Mouse (Mus musculus) left cerebral cortex, postnatal 10 days (tissue): ENCODE measurements around the gene Pi4kb. TPM values are rescaled to one million over a fixed set of nuclear protein-coding genes. Genes with fewer than 3 reads are reported as not detected.

Source experiments
- DNase-seq, 2 experiments: peaks; one replicate each; pipeline ENCODE4 v3.0.0; 2021 to 2022; ENCODE audit warnings: low spot score in 2 of 2, mixed read lengths in 1 of 2; ENCODE audit errors: extremely low spot score in 1 of 2
- intact Hi-C: fragments of 180-260 bp; cut with DNase I; formaldehyde crosslinking; loops from one replicate; pipeline ENCODE4 v1.15.1; 2025
- total RNA-seq, 2 experiments: library from RNA; stranded (reverse); gene quantifications; 2 replicates each; pipeline ENCODE4 v1.2.3; 2021

Gene Pi4kb
- total RNA-seq, 2 experiments from 2014 or later: 47.9 to 49.7 TPM

DNA sequence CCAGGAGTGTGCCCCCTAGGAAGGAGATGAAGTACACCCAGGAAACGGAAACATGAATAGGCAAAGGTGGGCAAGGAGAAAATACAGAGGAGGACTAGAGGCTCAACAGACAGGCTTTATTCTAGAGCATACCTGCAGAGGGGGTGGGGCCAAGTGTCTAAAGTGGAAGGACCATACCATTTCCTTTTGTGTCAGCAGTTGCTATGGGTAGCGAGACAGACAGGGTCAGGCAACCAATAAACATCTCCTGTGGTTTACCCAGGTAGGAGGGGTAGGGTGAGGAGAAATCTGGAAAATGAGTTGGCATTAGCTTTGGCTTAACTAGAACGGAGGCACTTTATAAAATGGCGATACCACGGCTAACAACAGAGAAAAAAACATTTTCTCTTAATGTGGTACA is 21.7 kb upstream of the Pi4kb start:
- intact Hi-C loops: loop anchor here (5.0 kb wide), 1 partner anchor 44 kb away; no protein-coding TSS in a partner anchor
- peak in 1 of 2 experiments; percentile 36 for DNase-seq

DNA sequence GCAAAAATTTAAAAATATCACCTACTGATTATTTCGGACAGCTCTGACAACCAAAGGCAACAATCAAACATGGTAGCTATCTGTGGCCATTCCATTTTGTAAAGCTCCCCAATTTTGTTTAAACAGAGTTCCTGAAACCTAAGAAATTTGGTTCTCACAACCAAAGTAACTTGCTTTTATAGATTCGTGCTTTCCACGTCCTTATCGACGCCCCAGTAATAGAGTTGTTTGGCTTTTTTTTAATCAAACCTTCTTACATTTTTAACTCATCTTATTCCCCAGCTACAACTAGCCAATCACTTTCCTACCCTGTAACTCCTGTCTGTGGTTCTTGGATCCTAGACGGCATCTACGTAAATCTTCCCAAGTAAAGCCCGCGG is 21.2 kb upstream of the Pi4kb start:
- intact Hi-C loops: loop anchor here (5.0 kb wide), 1 partner anchor 44 kb away; no protein-coding TSS in a partner anchor
- DNase-seq: no peak

GRCm38 (mm10) chr3:94953764-94954616 is 20.5 kb upstream of the Pi4kb start, which contains the start of gene Rfx5:
Gene Rfx5, plus strand, starts transcription at chr3:94954075.
- intact Hi-C loops: loop anchor here (5.0 kb wide), 1 partner anchor 43 kb away; no protein-coding TSS in a partner anchor
- DNase-seq: peak; percentile 92 to 97

GRCm38 (mm10) chr3:94958295-94958694 is 16.2 kb upstream of the Pi4kb start:
- DNase-seq: no peak
- intact Hi-C loops: no loop called here

DNA sequence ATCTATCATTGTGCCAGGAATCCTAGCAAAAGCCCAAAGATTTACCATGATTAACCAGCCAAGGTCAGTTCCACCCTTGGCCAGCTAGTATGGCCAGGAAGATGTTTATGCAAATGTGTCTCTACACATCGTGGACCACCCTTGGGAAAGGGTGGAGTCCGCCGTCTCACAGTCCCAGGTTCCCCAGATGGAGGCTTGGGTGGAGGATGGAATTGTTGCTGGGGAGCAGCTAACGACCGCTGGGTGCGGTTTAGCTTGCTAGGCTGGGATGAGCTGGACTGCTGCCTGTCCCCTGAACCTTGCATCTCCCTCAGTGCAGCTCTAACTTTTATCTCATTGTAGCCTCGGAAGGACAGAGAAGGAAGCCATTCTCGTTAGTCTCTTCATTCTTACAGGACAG is 14.7 kb upstream of the Pi4kb start:
- no peak for DNase-seq
- intact Hi-C loops: no loop called here

DNA sequence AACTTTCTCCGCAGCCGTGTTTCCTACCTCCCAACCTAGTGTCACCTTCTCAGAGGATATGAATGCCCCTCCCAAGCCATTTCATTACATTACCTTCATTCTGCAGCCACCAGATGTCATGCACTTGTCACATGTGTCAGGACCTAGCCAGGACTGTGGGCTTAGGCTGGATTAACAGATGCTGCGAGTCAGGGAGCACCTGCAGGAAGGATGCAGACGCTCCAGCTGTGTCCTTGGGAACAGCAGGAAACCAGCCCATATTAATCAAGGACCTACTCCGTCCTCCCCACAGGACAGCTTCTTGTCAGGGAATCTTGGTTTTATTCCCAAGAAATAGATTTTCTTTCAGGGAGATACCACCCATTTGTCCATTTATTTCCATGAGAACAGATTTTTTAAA is 14.2 kb upstream of the Pi4kb start:
- intact Hi-C loops: no loop called here
- no peak for DNase-seq

DNA sequence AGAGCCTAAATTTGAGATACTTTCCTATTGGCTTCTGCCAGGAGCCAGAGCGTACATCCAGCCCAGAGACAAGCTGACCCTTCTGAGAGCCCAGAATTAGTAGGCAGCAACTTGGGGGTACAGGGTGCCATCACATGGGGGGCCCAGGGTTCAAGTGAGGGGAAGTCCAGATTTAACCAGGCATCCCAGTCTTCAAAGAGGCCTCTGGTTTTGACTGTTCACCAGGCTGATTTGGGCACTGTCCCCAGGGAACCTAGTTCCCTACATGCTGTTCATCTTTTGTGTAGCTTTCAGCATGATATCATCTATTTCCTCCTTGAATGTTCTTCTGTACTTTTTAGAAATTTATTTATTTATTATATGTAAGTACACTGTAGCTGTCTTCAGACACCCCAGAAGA is 9.5 kb upstream of the Pi4kb start:
- no peak for DNase-seq
- intact Hi-C loops: no loop called here

- intact Hi-C loops: no loop called here
- DNase-seq: no peak
Measured at GRCm38 (mm10) chr3:94965878-94966277, 8.7 kb upstream of the Pi4kb start.

GRCm38 (mm10) chr3:94972552-94972951 is 2.0 kb upstream of the Pi4kb start:
- intact Hi-C loops: no loop called here
- DNase-seq: no peak

- no peak for DNase-seq
- intact Hi-C loops: no loop called here
Measured at GRCm38 (mm10) chr3:94973620-94974019, 911 bp upstream of the Pi4kb start.

DNA sequence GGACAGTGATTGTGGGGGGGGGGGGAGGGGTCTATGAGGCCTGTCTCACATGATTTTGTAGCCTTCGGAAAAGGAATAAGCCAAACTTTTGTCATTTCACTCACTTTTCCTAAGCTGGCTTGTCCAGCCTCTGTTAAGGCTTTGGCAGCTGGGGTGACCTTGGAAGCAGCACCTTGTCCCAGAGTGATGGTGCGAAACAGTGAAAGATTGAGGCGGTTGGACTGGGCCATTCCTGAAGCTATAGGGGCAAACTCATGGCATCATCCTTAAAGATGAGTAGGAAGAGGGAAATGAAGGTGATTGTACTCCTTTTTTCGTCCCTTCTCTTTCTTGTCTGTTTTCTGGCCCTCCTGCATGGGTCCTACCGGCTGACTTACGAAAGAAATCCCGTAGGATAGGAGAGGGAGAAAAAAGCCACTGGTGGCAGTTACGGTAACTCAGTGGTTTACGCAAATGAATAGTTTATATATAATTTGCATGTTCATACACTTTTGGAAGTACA is 454 bp upstream of the Pi4kb start:
- DNase-seq: no peak
- intact Hi-C loops: no loop called here

DNA sequence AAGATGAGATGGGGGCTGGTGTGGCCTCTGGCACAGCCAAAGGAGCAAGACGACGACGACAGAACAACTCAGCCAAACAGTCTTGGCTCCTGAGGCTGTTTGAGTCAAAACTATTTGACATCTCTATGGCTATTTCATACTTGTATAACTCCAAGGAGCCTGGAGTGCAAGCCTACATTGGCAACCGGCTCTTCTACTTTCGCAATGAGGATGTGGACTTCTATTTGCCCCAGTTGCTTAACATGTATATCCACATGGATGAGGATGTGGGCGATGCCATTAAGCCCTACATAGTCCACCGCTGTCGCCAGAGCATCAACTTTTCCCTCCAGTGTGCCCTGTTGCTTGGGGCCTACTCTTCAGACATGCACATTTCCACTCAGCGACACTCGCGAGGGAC is 9.8 kb downstream of the Pi4kb start:
- DNase-seq: no peak
- intact Hi-C loops: no loop called here

- intact Hi-C loops: no loop called here
Measured at GRCm38 (mm10) chr3:94985513-94985912, 11.0 kb downstream of the Pi4kb start.

DNA sequence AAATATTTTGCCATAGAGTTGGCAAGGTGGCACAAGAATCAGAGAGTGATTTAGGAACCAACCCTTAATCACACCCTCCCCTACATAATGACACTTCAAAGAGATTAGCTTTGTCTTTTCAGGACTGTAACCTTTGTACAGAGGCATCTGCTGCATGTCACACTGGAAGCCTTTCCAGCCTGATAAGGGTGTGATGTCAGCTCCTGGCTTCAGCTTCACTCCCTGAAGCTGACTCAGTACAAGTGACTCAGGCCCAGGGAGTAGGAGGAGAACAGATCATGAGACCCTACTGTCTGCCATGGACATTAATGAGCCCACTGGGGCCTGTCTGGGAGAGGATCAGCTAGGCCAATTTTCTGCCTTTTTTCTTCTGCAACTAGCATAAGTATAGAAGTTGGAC is 13.0 kb downstream of the Pi4kb start:
- intact Hi-C loops: no loop called here

More at GRCm38 (mm10) chr3:94985513-94985912, 11.0 kb downstream of the Pi4kb start:
- no peak for DNase-seq

GRCm38 (mm10) chr3:94989159-94989761 is 14.7 kb downstream of the Pi4kb start:
- DNase-seq: peak in 1 of 2 experiments; percentile 37
- intact Hi-C loops: no loop called here

More for the DNA sequence above, 13.0 kb downstream of the Pi4kb start:
- no peak for DNase-seq

GRCm38 (mm10) chr3:94996946-94997345 is 22.4 kb downstream of the Pi4kb start:
- DNase-seq: peak; percentile 56 to 82
- intact Hi-C loops: loop anchor here (5.0 kb wide), 2 partner anchors 45 to 120 kb away; partner anchors contain the start of gene Rfx5

DNA sequence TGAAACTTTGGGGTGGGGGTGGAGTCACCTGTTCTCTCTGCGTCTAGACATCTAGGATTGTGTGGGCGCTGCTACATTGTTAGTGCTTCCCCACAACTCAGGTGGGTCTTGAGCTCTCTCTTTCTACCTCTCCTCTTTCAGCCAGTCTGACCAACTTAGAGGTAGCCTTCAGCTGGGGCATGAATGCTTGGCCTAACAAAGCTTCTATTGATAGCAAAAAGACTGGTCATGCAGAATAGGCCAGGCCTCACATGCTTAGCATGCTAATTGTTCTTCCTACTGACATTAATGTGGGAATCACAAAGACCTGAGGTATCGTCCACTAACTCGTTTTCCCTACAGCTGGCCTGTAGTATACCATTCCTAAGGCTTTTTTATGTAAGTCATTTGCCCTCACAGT is 28.0 kb downstream of the Pi4kb start:
- DNase-seq: no peak
- intact Hi-C loops: no loop called here

GRCm38 (mm10) chr3:95003273-95003672 is 28.7 kb downstream of the Pi4kb start:
- intact Hi-C loops: no loop called here
- no peak for DNase-seq

- intact Hi-C loops: no loop called here
- DNase-seq: no peak
Measured at GRCm38 (mm10) chr3:95005651-95006050, 31.1 kb downstream of the Pi4kb start.

- intact Hi-C loops: no loop called here
- DNase-seq: no peak
Measured at GRCm38 (mm10) chr3:95007706-95008105, 33.2 kb downstream of the Pi4kb start.
